Mouse (Mus musculus): ENCODE data around the gene Ppox.
A peak's percentile ranks its signal among the peaks of the same experiment; 100 is the strongest.
"Not testable (repeated sequence)": the region's sequence is repeated elsewhere in the genome, so short reads cannot be mapped to it uniquely, and the experiment has no call there.

Ppox gene

GRCm38 (mm10) chr1:171280916-171281527, at the start of gene Ppox:
Gene Ppox (minus strand): TSS chr1:171281186.
- peak; percentile 93 for DNase-seq (ENCODE audit: extremely low read depth, low read depth, low spot score)

GRCm38 (mm10) chr1:171330216-171330560, 49.2 kb upstream of the Ppox start:
- DNase-seq (ENCODE audit: extremely low read depth, low read depth, low spot score), result no peak

- no peak for DNase-seq (ENCODE audit: extremely low read depth, low read depth, low spot score)
Observed at GRCm38 (mm10) chr1:171329433-171330215, 48.6 kb upstream of the Ppox start.

GRCm38 (mm10) chr1:171328839-171329432, 48.0 kb upstream of the Ppox start, which contains the start of gene Dedd:
Gene Dedd (plus strand): TSS chr1:171329145.
- DNase-seq (ENCODE audit: extremely low read depth, low read depth, low spot score), result peak; percentile 71

- no peak for DNase-seq (ENCODE audit: extremely low read depth, low read depth, low spot score)
Observed at GRCm38 (mm10) chr1:171328244-171328643, 47.3 kb upstream of the Ppox start.

- DNase-seq (ENCODE audit: extremely low read depth, low read depth, low spot score), result not testable (repeated sequence)
Observed at GRCm38 (mm10) chr1:171326588-171326987, 45.6 kb upstream of the Ppox start.

- DNase-seq (ENCODE audit: extremely low read depth, low read depth, low spot score), result no peak
Observed at GRCm38 (mm10) chr1:171325571-171325970, 44.6 kb upstream of the Ppox start.

- DNase-seq (ENCODE audit: extremely low read depth, low read depth, low spot score), result no peak
Observed at GRCm38 (mm10) chr1:171322012-171322411, 41.0 kb upstream of the Ppox start.

GRCm38 (mm10) chr1:171321415-171321814, 40.4 kb upstream of the Ppox start:
- no peak for DNase-seq (ENCODE audit: extremely low read depth, low read depth, low spot score)

- no peak for DNase-seq (ENCODE audit: extremely low read depth, low read depth, low spot score)
Observed at GRCm38 (mm10) chr1:171320151-171320550, 39.2 kb upstream of the Ppox start.

GRCm38 (mm10) chr1:171319748-171320147, 38.8 kb upstream of the Ppox start:
- DNase-seq (ENCODE audit: extremely low read depth, low read depth, low spot score), result no peak

- peak; percentile 45 for DNase-seq (ENCODE audit: extremely low read depth, low read depth, low spot score)
Observed at GRCm38 (mm10) chr1:171309321-171309720, 28.3 kb upstream of the Ppox start.

GRCm38 (mm10) chr1:171306157-171306556, 25.2 kb upstream of the Ppox start:
- not testable (repeated sequence) for DNase-seq (ENCODE audit: extremely low read depth, low read depth, low spot score)

- no peak for DNase-seq (ENCODE audit: extremely low read depth, low read depth, low spot score)
Observed at GRCm38 (mm10) chr1:171298226-171298625, 17.2 kb upstream of the Ppox start.

- DNase-seq (ENCODE audit: extremely low read depth, low read depth, low spot score), result no peak
Observed at GRCm38 (mm10) chr1:171295063-171295402, 14.0 kb upstream of the Ppox start.

GRCm38 (mm10) chr1:171294298-171295062, 13.5 kb upstream of the Ppox start, which contains the start of gene Ufc1:
Gene Ufc1 (minus strand): TSS chr1:171295024.
- no peak for DNase-seq (ENCODE audit: extremely low read depth, low read depth, low spot score)

- no peak for DNase-seq (ENCODE audit: extremely low read depth, low read depth, low spot score)
Observed at GRCm38 (mm10) chr1:171293906-171294297, 12.9 kb upstream of the Ppox start.

- DNase-seq (ENCODE audit: extremely low read depth, low read depth, low spot score), result no peak
Observed at GRCm38 (mm10) chr1:171293351-171293750, 12.4 kb upstream of the Ppox start.

GRCm38 (mm10) chr1:171288328-171288727, 7.3 kb upstream of the Ppox start:
- DNase-seq (ENCODE audit: extremely low read depth, low read depth, low spot score), result no peak

GRCm38 (mm10) chr1:171287136-171288081, 6.4 kb upstream of the Ppox start, which contains the start of gene Usp21:
Gene Usp21 (minus strand): TSS chr1:171287991.
- no peak for DNase-seq (ENCODE audit: extremely low read depth, low read depth, low spot score)

All from fat pad, adult 2 months (tissue).